Mouse (Mus musculus) small intestine, adult 2 months (tissue): ENCODE data around the gene Podnl1. TPM values are rescaled to one million over a fixed set of nuclear protein-coding genes. Genes with fewer than 3 reads are reported as not detected.

Experiments used
- H3K27ac ChIP-seq: fragments of 200-500 bp; 2 replicates; pipeline ENCODE4 v1.5.1; 2012; ENCODE audit warnings: low read depth, low read length, control low read depth, inconsistent platforms; ENCODE audit not compliant: insufficient read depth
- H3K27me3 ChIP-seq: fragments of 200-500 bp; 2 replicates; pipeline ENCODE4 v1.6.1; 2012; ENCODE audit warnings: mild to moderate bottlenecking, moderate library complexity, low read length, inconsistent platforms; ENCODE audit not compliant: control insufficient read depth, insufficient read depth
- H3K36me3 ChIP-seq: fragments of 200-500 bp; 2 replicates; pipeline ENCODE4 v1.6.1; 2012; ENCODE audit warnings: mild to moderate bottlenecking, low read length, control low read depth, inconsistent platforms; ENCODE audit not compliant: control insufficient read depth, insufficient read depth
- H3K4me1 ChIP-seq: fragments of 200-500 bp; 2 replicates; pipeline ENCODE4 v1.6.1; 2012; ENCODE audit warnings: low read length, inconsistent platforms, mixed read lengths; ENCODE audit not compliant: control insufficient read depth, insufficient read depth, insufficient read length
- H3K4me3 ChIP-seq: fragments of 200-500 bp; 2 replicates; pipeline ENCODE4 v1.5.1; 2012; ENCODE audit warnings: low read depth, mild to moderate bottlenecking, control low read depth, inconsistent platforms, low read length, moderate library complexity
- CTCF ChIP-seq: fragments of 200-500 bp; IDR thresholded peaks from 2 replicates; pipeline ENCODE4 v1.5.1; 2012; ENCODE audit warnings: low read depth, mild to moderate bottlenecking, control low read depth, inconsistent platforms, low read length, moderate library complexity, mixed read lengths; ENCODE audit not compliant: insufficient replicate concordance, insufficient read length; ENCODE audit errors: extremely low read depth
- POLR2A ChIP-seq: fragments of 200-500 bp; IDR thresholded peaks from 2 replicates; pipeline ENCODE4 v1.6.1; 2012; ENCODE audit warnings: low read depth, mild to moderate bottlenecking, control low read depth, inconsistent platforms, low read length, moderate library complexity
- WGBS: fragments of 180-500 bp; shearing (Covaris S2); methylation state at CpG from one replicate; pipeline ENCODE4 v1.1.7; 2018; 5-methylcytosine and 5-hydroxymethylcytosine counted together
- polyA plus RNA-seq: library from polyadenylated mRNA; depleted of rRNA; stranded (reverse); fragments of >200 nt; gene quantifications from 2 replicates; pipeline ENCODE4 v1.2.3, GENCODE M21; 2012

The Podnl1 gene
- polyA plus RNA-seq, 1 experiment: 12.7 TPM

DNA sequence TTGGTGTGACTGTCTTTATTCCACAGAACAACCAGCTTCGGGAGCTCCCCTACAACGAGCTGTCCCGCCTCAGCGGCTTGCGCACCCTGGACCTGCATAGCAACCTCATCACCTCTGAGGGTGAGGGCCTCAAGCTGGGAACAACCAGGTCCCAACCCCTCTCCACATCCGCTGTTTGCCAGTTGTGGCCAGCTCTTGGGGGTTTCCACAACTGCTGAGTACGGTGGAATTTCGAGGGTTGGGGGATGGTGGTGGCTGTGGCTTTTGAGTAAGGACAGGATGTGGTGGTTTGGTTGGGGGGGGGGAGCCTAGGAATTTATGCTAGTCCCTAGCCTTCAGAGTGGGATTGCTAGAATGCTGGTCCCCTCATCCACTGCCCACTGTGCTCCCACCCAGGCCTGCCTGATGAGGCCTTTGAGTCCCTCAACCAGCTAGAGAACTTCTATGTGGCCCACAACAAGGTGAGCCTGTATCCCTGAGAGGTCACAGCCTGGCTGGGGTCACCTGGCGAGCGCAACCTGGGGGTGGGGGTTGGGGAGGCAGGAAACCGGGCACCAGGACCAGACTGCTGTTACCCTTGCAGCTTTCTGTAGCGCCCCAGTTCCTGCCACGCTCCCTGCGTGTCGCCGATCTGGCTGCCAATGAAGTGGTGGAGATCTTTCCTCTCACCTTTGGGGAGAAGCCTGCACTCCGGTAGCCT lies 1.6 kb downstream of the Podnl1 start:
- WGBS: 71% methylated on average over 17 of the region's 17 CpGs
- Histone ChIP-seq H3K27me3 (no peaks in the 10 kb centered on the region), H3K36me3 (peaks cover 6% of the 10 kb centered on the region), H3K27ac (no peak overlapping the region), H3K4me3 (peak overlapping the region; percentile 27), H3K4me1 (no peaks in the 10 kb centered on the region)
- TF ChIP-seq POLR2A (no peak), CTCF (no peak)

DNA sequence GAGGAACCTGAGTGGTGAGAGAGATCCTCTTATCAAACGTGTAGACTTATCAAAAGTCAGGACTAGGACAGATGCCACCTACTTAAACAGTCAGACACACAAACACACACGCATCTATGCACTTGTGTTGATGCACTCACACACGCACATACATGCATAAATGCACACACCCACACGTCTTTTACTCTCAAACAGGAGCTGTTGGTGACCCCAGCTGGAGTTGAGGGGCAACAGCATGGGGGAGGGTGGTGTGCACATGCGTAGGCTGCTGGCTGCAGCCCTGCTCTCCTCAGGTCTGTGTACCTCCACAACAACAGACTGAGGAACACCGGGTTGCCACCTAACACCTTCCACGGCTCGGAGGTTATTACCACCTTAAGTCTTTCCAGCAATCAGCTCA lies 2.5 kb downstream of the Podnl1 start:
- Histone ChIP-seq H3K27ac (no peak overlapping the region), H3K27me3 (no peaks in the 10 kb centered on the region), H3K4me1 (no peaks in the 10 kb centered on the region), H3K4me3 (peak overlapping the region; percentile 23; the same call in 1 of the 2 replicates), H3K36me3 (peaks cover 14% of the 10 kb centered on the region)
- WGBS: 58% methylated on average over 8 of the region's 8 CpGs
- TF ChIP-seq CTCF (no peak), POLR2A (no peak)

DNA sequence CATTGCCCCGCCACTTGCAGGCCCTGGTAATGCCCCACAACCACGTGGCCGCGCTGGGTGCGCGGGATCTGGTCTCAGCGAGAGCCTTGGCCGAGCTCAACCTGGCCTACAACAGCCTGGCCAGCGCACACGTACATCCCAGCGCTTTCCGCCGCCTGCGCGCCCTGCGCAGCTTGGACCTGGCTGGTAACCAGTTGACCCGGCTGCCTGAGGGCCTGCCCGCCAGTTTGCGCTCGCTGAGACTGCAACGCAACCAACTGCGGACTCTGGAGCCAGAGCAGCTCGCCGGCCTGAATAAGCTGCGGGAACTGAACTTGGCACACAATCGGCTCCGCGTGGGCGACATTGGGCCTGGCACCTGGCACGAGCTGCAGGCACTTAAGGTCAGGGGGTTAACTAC lies 5.0 kb downstream of the Podnl1 start:
- TF ChIP-seq POLR2A (no peak), CTCF (no peak)
- Histone ChIP-seq H3K4me1 (no peaks in the 10 kb centered on the region), H3K36me3 (peaks cover 39% of the 10 kb centered on the region), H3K4me3 (no peak overlapping the region), H3K27ac (no peak overlapping the region), H3K27me3 (no peaks in the 10 kb centered on the region)
- WGBS: 49% methylated on average over 30 of the region's 30 CpGs

DNA sequence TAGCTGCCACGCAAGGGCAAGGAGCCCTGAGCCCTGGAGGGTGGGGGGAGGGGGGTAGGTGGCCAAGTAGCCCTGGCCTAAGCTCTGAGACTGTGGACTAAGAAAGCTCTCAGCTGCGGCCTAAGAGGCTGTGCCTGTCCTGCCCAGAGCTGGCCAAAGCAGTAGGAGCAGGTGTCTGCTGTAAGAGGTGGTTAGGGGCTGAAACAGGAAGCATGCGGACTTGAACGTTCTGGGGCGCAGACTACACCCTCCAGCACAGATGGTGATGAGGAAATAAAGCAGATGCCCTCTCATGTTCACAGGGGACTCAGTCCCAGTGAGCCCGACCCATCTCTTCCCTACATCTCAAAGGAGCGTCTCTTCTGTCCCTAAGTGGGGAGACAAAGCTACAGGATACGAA lies 6.4 kb downstream of the Podnl1 start:
- TF ChIP-seq POLR2A: no peak
- Histone ChIP-seq H3K27me3 (no peaks in the 10 kb centered on the region), H3K4me1 (no peaks in the 10 kb centered on the region), H3K27ac (no peak overlapping the region), H3K36me3 (peaks cover 53% of the 10 kb centered on the region), H3K4me3 (no peak overlapping the region)
- 77% methylated on average over 8 of the region's 8 CpGs for WGBS

DNA sequence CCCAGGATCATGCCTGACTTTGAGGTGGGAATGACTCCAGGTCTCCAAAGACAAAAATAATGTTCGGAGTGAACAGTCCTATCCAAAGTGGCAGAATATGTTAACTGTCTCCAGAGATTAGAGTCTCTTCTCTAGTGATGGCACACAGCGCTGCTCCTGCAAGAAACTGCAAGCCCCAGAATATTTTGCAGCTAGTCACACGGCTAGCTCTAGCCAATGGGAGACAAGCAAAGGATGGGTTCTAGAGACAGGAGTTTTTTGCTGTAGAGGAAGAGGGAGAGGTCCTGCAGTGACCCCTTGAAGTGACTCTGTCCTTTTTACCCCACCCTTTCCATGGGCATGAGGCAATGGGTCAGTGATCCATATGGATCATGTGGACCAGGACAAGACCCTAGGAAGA lies 12.1 kb downstream of the Podnl1 start:
- H3K36me3 ChIP-seq: peaks cover 93% of the 10 kb centered on the region
- H3K27ac ChIP-seq: no peak overlapping the region
- no peak for TF ChIP-seq CTCF
- TF ChIP-seq POLR2A: no peak
- H3K4me1 ChIP-seq: no peaks in the 10 kb centered on the region
- WGBS: 92% methylated on average over 3 of the region's 3 CpGs
- H3K4me3 ChIP-seq: no peak overlapping the region
- H3K27me3 ChIP-seq: no peaks in the 10 kb centered on the region

DNA sequence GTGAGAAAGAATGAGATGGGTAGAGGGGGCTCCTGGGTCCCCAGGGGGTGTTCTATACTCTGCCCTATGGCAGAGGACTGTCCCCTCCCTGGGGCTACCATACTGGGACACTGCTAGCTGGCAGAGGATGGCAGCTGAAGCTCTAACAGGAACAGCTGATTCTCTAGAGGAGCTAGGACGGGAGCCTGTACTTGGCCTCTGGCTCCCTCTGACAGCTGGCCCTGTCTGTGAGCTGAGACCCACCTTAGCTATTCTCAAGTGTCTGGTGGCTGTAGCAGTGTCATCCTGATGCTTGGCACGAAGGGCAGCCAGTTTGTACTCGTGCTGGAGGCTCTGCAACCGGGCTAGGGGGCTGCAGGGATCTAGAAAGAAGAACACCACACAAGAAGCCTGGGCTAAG lies 15.0 kb downstream of the Podnl1 start:
- 91% methylated on average over 4 of the region's 4 CpGs for WGBS
- H3K27me3 ChIP-seq: no peaks in the 10 kb centered on the region
- H3K27ac ChIP-seq: no peak overlapping the region
- peaks cover 78% of the 10 kb centered on the region for H3K36me3 ChIP-seq
- H3K4me1 ChIP-seq: no peaks in the 10 kb centered on the region
- no peak overlapping the region for H3K4me3 ChIP-seq
- TF ChIP-seq CTCF (no peak), POLR2A (no peak)

DNA sequence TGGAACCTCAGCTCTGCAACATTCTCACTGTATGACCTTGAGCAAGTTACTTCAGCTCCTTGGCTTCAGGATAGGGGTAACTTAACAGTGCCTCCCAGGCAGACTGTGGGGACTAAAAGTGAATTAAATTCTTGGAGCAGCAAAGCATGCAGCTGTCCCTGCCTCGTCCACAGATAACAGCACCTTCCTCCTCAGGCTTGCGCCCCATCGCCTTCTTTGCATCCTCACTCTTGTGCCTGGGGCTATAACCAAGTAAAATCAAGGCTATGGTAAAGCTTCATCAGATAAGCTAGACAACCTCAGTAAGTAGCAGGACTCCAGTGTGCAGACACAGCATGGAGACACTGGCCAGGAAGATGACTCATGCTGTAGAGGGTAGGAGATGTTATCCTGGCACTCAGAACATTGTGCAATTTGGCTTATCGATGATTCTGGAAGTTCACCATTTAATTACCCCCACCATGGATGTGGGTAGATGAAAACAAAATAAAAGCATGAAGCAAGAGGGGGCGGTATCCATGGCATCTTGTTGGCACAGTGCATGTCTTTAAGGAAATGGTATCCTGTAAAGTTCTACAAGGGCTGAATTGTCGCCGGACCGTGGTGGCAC lies 19.0 kb downstream of the Podnl1 start:
- TF ChIP-seq POLR2A: no peak
- no peak for TF ChIP-seq CTCF
- Histone ChIP-seq H3K4me1 (peaks cover 10% of the 10 kb centered on the region), H3K4me3 (no peak overlapping the region), H3K27me3 (no peaks in the 10 kb centered on the region), H3K27ac (no peak overlapping the region), H3K36me3 (peaks cover 42% of the 10 kb centered on the region)
- WGBS: 76% methylated on average over 8 of the region's 8 CpGs
